Mouse (Mus musculus) lung, adult 2 months (tissue): Measurements from ENCODE around the gene Ndrg4.

Experiments
- CTCF ChIP-seq: fragments of 200-500 bp; IDR thresholded peaks from 2 replicates; pipeline ENCODE4 v1.5.1; 2011; ENCODE audit warnings: mild to moderate bottlenecking, low read length, control low read depth; ENCODE audit not compliant: insufficient read depth
- POLR2A ChIP-seq: fragments of 200-500 bp; IDR thresholded peaks from 2 replicates; pipeline ENCODE4 v1.6.1; 2011; ENCODE audit warnings: low read depth, mild to moderate bottlenecking, control low read depth, low read length, borderline replicate concordance; ENCODE audit errors: extremely low read depth

DNA sequence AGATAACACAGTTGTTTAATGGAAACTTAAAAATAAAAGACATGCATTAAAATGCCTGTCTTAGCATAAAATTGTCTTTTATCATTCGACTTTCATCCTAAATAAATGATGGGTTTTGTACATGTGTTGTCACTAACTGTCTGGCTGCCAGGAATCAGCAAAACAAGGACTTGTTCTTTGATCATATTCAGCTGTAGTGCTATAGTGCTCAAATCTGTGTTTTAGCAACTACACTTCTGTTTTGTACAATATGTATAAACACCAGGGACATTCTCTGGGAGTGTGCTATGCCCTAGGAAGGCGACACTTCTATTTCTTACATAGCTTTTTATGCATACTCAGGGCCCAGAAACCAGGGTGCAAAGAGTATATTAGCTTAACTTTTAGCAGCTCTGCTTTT lies 31.8 kb upstream of the Ndrg4 start:
- TF ChIP-seq POLR2A (no peak), CTCF (no peak)
